Mouse (Mus musculus): Measurements from ENCODE around the gene Tgfbi. TPM values are rescaled to one million over a fixed set of nuclear protein-coding genes. Genes with fewer than 3 reads are reported as not detected.

The Tgfbi gene
- polyA plus RNA-seq, 2 experiments, result 6.1 to 6.7 TPM

DNA sequence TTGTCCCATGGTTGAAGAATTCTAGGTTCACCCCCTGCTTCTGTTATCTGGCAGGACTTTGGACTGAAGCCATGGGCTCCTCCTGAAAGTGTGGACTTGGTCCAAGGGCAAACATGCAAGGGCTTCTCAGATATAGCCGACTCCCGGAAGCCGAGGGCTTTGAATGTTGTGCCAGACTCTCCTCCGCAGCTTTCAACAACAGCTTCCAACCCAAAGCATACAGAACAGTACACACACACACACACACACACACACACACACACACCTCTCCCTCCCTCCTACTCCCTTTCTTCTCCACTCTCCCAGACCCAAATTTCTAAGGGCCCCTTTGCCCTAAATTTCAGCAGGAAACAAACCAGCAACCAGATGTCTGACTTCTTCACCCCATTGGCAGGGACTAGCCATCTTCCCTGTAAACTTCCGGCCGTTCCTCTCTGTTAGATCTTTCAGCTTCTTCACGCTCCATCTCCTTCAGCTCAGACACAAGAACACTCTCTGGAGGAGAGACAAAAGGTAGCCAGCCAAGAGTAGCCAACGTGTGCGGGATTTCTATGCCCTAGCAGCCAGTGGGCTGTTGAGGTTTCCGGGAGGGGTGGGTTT, 69.0 kb downstream of the Tgfbi start:
- no peak overlapping the region for H3K27ac ChIP-seq
- H3K9ac ChIP-seq (replicated peaks), result no peak overlapping the region
- H3K4me2 ChIP-seq (ENCODE audit: low read depth), result no peak overlapping the region
- H3K36me3 ChIP-seq (replicated peaks; ENCODE audit: control insufficient read depth, insufficient read depth, low read depth), result no peaks in the 10 kb centered on the region
- H3K4me3 ChIP-seq (ENCODE audit: insufficient read depth in 1 of 2, low read depth in 2 of 2, low read length in 2 of 2), result no peak overlapping the region
- H3K27me3 ChIP-seq (ENCODE audit: control insufficient read depth, insufficient read depth, low read length), result no peaks in the 10 kb centered on the region
- 42% methylated on average over 10 of the region's 10 CpGs for WGBS (ENCODE audit: insufficient replicate concordance)
- peaks cover 0 to 20% of the 10 kb centered on the region in 2 experiments; a peak in 2 of 4 replicates for H3K4me1 ChIP-seq (replicated peaks; ENCODE audit: control insufficient read depth in 2 of 2, insufficient read depth in 2 of 2, low read length in 1 of 2)
- TF ChIP-seq CTCF (IDR thresholded peaks at IDR 0.05; ENCODE audit: low read depth) (no peak), EP300 (IDR thresholded peaks at IDR 0.05; ENCODE audit: low read depth) (no peak)
- H3K9me3 ChIP-seq (ENCODE audit: control insufficient read depth, low read length), result no peaks in the 10 kb centered on the region
- DNase-seq (ENCODE audit: low read depth in 3 of 3, low spot score in 3 of 3), result no peak
- no peak for ATAC-seq (ENCODE audit: insufficient read depth)

DNA sequence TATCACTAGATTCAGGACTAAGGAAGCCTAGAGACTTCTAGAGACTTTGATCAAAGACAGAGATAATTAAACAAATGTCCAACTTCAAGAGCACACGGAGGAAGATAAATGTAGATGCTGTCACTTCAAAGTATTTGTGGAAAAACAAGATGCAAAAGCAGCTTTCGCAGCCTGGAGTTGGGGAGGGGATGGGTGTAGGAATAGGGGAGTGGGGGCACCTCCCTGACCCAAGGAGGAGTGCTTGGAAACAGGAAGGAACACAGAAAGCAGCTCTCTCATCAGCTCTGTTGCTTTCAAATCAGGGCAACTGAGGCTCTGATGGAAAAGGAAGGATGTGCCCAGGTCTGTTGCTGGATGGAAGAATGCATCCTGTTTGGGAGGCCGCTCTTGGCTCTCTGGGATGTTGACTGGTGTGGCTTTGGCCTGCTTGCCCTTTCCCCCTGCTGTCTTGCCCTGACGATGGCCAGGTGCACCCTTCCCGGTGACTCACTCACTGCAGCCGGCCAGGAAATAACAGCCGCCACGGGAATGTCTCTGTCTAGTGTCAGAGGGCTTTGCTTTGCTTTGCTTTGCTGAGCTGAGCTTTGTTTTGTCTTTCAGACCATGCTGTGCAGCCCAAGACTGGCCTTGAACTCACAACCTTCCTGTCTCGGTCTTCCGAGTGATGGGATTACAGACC, 69.6 kb downstream of the Tgfbi start:
- WGBS (ENCODE audit: insufficient replicate concordance), result 44% methylated on average over 10 of the region's 10 CpGs
- no peak for ATAC-seq (ENCODE audit: insufficient read depth)

DNA sequence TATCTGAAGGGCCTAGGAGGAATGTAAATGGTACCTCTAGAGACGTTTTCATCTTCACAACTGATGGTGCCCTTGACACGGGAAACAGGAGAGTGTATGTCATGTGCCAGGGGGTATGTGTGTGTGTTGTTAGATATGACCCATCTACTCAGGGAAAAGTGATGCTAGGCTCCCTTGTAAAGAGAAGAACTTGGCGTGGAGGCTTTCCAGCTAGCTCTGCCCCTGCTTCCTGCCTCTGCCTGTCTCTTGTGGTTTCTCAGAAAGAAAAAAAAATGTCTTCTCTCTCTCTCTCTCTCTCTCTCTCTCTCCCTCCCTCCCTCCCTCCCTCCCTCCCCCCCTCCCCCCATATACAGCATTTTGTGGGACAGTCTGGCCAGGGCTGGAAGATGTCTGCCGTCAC, 72.6 kb downstream of the Tgfbi start:
- DNase-seq (ENCODE audit: low read depth in 3 of 3, low spot score in 3 of 3) (no peak), ATAC-seq (ENCODE audit: insufficient read depth) (no peak)
- Histone ChIP-seq H3K4me2 (ENCODE audit: low read depth) (no peak overlapping the region), H3K9me3 (ENCODE audit: control insufficient read depth, low read length) (no peaks in the 10 kb centered on the region), H3K27me3 (ENCODE audit: control insufficient read depth, insufficient read depth, low read length) (no peaks in the 10 kb centered on the region), H3K4me1 (replicated peaks; ENCODE audit: control insufficient read depth in 2 of 2, insufficient read depth in 2 of 2, low read length in 1 of 2) (peaks cover 0 to 15% of the 10 kb centered on the region in 2 experiments; a peak in 2 of 4 replicates), H3K9ac (replicated peaks) (no peak overlapping the region), H3K27ac (no peak overlapping the region), H3K36me3 (replicated peaks; ENCODE audit: control insufficient read depth, insufficient read depth, low read depth) (no peaks in the 10 kb centered on the region), H3K4me3 (ENCODE audit: insufficient read depth in 1 of 2, low read depth in 2 of 2, low read length in 2 of 2) (no peak overlapping the region)
- 38% methylated on average over 4 of the region's 4 CpGs for WGBS (ENCODE audit: insufficient replicate concordance)
- TF ChIP-seq CTCF (IDR thresholded peaks at IDR 0.05; ENCODE audit: low read depth) (no peak), EP300 (IDR thresholded peaks at IDR 0.05; ENCODE audit: low read depth) (no peak)

More for the DNA sequence above, 69.6 kb downstream of the Tgfbi start:
- Histone ChIP-seq H3K4me3 (ENCODE audit: insufficient read depth in 1 of 2, low read depth in 2 of 2, low read length in 2 of 2) (no peak overlapping the region), H3K4me1 (replicated peaks; ENCODE audit: control insufficient read depth in 2 of 2, insufficient read depth in 2 of 2, low read length in 1 of 2) (peaks cover 0 to 20% of the 10 kb centered on the region in 2 experiments; a peak in 2 of 4 replicates), H3K36me3 (replicated peaks; ENCODE audit: control insufficient read depth, insufficient read depth, low read depth) (no peaks in the 10 kb centered on the region), H3K4me2 (ENCODE audit: low read depth) (no peak overlapping the region), H3K9ac (replicated peaks) (no peak overlapping the region), H3K27me3 (ENCODE audit: control insufficient read depth, insufficient read depth, low read length) (no peaks in the 10 kb centered on the region), H3K27ac (no peak overlapping the region), H3K9me3 (ENCODE audit: control insufficient read depth, low read length) (no peaks in the 10 kb centered on the region)
- DNase-seq (ENCODE audit: low read depth in 3 of 3, low spot score in 3 of 3), result no peak
- TF ChIP-seq CTCF (IDR thresholded peaks at IDR 0.05; ENCODE audit: low read depth), result no peak
- TF ChIP-seq EP300 (IDR thresholded peaks at IDR 0.05; ENCODE audit: low read depth), result no peak

DNA sequence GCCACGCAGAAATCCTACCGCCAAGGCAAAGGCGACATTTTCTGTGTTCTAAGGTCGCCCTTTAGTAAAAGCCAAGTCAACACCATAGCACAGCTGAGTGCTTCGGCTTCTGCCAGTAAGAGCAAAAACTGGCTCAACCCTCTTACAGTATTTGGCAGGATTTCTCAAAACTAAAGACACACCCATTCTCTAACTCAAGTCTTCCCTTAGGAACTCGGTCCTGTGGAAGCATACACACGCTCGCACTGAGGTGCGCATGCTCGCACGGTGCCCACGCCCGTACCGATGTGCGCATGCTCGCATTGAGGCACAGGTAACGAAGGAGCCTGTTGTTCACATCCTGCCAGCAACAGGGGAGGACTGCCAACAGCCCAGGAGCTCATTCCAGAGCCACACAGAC, 73.0 kb downstream of the Tgfbi start:
- WGBS (ENCODE audit: insufficient replicate concordance), result 75% methylated on average over 17 of the region's 17 CpGs
- DNase-seq (ENCODE audit: low read depth in 3 of 3, low spot score in 3 of 3), result no peak
- H3K9me3 ChIP-seq (ENCODE audit: control insufficient read depth, low read length), result no peaks in the 10 kb centered on the region
- no peaks in the 10 kb centered on the region for H3K27me3 ChIP-seq (ENCODE audit: control insufficient read depth, insufficient read depth, low read length)
- no peaks in the 10 kb centered on the region for H3K36me3 ChIP-seq (replicated peaks; ENCODE audit: control insufficient read depth, insufficient read depth, low read depth)
- no peak for TF ChIP-seq CTCF (IDR thresholded peaks at IDR 0.05; ENCODE audit: low read depth)
- TF ChIP-seq EP300 (IDR thresholded peaks at IDR 0.05; ENCODE audit: low read depth), result no peak
- no peak overlapping the region for H3K4me2 ChIP-seq (ENCODE audit: low read depth)
- H3K4me1 ChIP-seq (replicated peaks; ENCODE audit: control insufficient read depth in 2 of 2, insufficient read depth in 2 of 2, low read length in 1 of 2), result peaks cover 0 to 14% of the 10 kb centered on the region in 2 experiments; a peak in 2 of 4 replicates
- no peak overlapping the region for H3K4me3 ChIP-seq (ENCODE audit: insufficient read depth in 1 of 2, low read depth in 2 of 2, low read length in 2 of 2)
- no peak for ATAC-seq (ENCODE audit: insufficient read depth)
- no peak overlapping the region for H3K27ac ChIP-seq
- no peak overlapping the region for H3K9ac ChIP-seq (replicated peaks)

DNA sequence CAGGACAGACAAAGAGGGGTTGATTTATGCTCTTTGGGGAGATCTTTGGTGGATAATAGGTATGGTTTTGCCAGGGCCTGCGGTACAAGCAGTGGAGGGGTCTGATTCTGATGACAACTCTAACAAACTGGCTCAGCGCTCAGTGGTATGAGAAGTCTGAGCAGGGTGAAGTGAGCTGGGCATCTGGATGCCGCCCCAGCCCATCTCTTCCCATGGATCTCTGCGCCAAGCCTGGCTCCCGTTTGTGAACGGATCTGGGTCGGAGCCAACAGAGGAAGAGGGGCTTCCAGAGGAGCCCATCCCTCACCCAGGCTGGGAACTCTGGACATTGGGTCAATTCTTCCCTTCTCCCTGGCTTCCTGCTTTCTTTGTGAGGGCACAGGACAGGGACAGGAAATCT, 74.0 kb downstream of the Tgfbi start:
- DNase-seq (ENCODE audit: low read depth in 3 of 3, low spot score in 3 of 3), result no peak
- no peaks in the 10 kb centered on the region for H3K27me3 ChIP-seq (ENCODE audit: control insufficient read depth, insufficient read depth, low read length)
- no peak for ATAC-seq (ENCODE audit: insufficient read depth)
- H3K4me3 ChIP-seq (ENCODE audit: insufficient read depth in 1 of 2, low read depth in 2 of 2, low read length in 2 of 2), result no peak overlapping the region
- H3K9me3 ChIP-seq (ENCODE audit: control insufficient read depth, low read length), result no peaks in the 10 kb centered on the region
- H3K27ac ChIP-seq, result no peak overlapping the region
- TF ChIP-seq EP300 (IDR thresholded peaks at IDR 0.05; ENCODE audit: low read depth) (no peak), CTCF (IDR thresholded peaks at IDR 0.05; ENCODE audit: low read depth) (no peak)
- no peaks in the 10 kb centered on the region for H3K36me3 ChIP-seq (replicated peaks; ENCODE audit: control insufficient read depth, insufficient read depth, low read depth)
- 0 out of 4 replicates have a peak, but pooled peaks cover 0 to 7% of the 10 kb centered on the region in 2 experiments for H3K4me1 ChIP-seq (replicated peaks; ENCODE audit: control insufficient read depth in 2 of 2, insufficient read depth in 2 of 2, low read length in 1 of 2)
- no peak overlapping the region for H3K9ac ChIP-seq (replicated peaks)
- 65% methylated on average over 7 of the region's 7 CpGs for WGBS (ENCODE audit: insufficient replicate concordance)
- no peak overlapping the region for H3K4me2 ChIP-seq (ENCODE audit: low read depth)

Other genes starting within 250 kb of the Tgfbi start
- not detected in 2 replicates for gene Gm3045, start 182.9 kb upstream of the Tgfbi start, polyA plus RNA-seq (2012; rRNA removed)
- not detected in 2 replicates for gene Gm3045, start 182.9 kb upstream of the Tgfbi start, polyA plus RNA-seq (2014; fragmentation: Nextera tagmentation; extraction: Ambion mirVana)
- gene Slc25a48, start 171.2 kb upstream of the Tgfbi start, polyA plus RNA-seq (2012; rRNA removed), result 0.67 and 0.74 TPM in 2 replicates
- gene Slc25a48, start 171.2 kb upstream of the Tgfbi start, polyA plus RNA-seq (2014; fragmentation: Nextera tagmentation; extraction: Ambion mirVana), result 0.63 and 0.81 TPM in 2 replicates
- not detected in 2 replicates for gene Il9, start 127.3 kb upstream of the Tgfbi start, polyA plus RNA-seq (2012; rRNA removed)
- gene Il9, start 127.3 kb upstream of the Tgfbi start, polyA plus RNA-seq (2014; fragmentation: Nextera tagmentation; extraction: Ambion mirVana), result not detected in 2 replicates
- 0.28 and 0.35 TPM in 2 replicates for gene Fbxl21, start 87.1 kb upstream of the Tgfbi start, polyA plus RNA-seq (2012; rRNA removed)
- 0.63 and 1.0 TPM in 2 replicates for gene Fbxl21, start 87.1 kb upstream of the Tgfbi start, polyA plus RNA-seq (2014; fragmentation: Nextera tagmentation; extraction: Ambion mirVana)
- gene Lect2, start 61.0 kb upstream of the Tgfbi start, polyA plus RNA-seq (2012; rRNA removed), result 22.5 and 29.8 TPM in 2 replicates
- 53.1 and 57.7 TPM in 2 replicates for gene Lect2, start 61.0 kb upstream of the Tgfbi start, polyA plus RNA-seq (2014; fragmentation: Nextera tagmentation; extraction: Ambion mirVana)
- gene Smad5, start 93.5 kb downstream of the Tgfbi start, polyA plus RNA-seq (2012; rRNA removed), result 4.1 and 5.0 TPM in 2 replicates
- gene Smad5, start 93.5 kb downstream of the Tgfbi start, polyA plus RNA-seq (2014; fragmentation: Nextera tagmentation; extraction: Ambion mirVana), result 4.0 and 4.2 TPM in 2 replicates
- not detected in 2 replicates for gene Gm45623, start 144.3 kb downstream of the Tgfbi start, polyA plus RNA-seq (2012; rRNA removed)
- gene Gm45623, start 144.3 kb downstream of the Tgfbi start, polyA plus RNA-seq (2014; fragmentation: Nextera tagmentation; extraction: Ambion mirVana), result not detected in 2 replicates